Mouse (Mus musculus): ENCODE measurements around the gene Hspbap1. TPM values are rescaled to one million over a fixed set of nuclear protein-coding genes. Genes with fewer than 3 reads are reported as not detected.

The Hspbap1 gene
- 19.7 and 21.9 TPM in 2 replicates for polyA plus RNA-seq (2015; fragmentation: Nextera tagmentation; extraction: Ambion mirVana)

GRCm38 (mm10) chr16:35769878-35770657 lies at the start of gene Hspbap1:
Gene Hspbap1 (plus strand): TSS chr16:35770375.
- Histone ChIP-seq H3K4me3 (replicated peaks) (peak within 1 kb of the TSS; percentile 70), H3K27me3 (no peaks in the 10 kb centered on the region), H3K9me3 (no peaks in the 10 kb centered on the region), H3K27ac (peak within 1 kb of the TSS; percentile 75), H3K4me2 (replicated peaks) (peak within 1 kb of the TSS; percentile 73), H3K9ac (replicated peaks) (peak within 1 kb of the TSS; percentile 89), H3K36me3 (no peaks in the 10 kb centered on the region), H3K4me1 (replicated peaks) (peaks cover 39% of the 10 kb centered on the region)
- under 1% methylated on average over 51 of the region's 51 CpGs for WGBS
- peak; percentile 76 for ATAC-seq

GRCm38 (mm10) chr16:35724561-35724960 lies 45.6 kb upstream of the Hspbap1 start:
- no peak overlapping the region for H3K9ac ChIP-seq (replicated peaks)
- H3K27ac ChIP-seq = no peak overlapping the region
- H3K4me1 ChIP-seq (replicated peaks) = peaks cover 11% of the 10 kb centered on the region
- H3K9me3 ChIP-seq = no peaks in the 10 kb centered on the region
- H3K4me2 ChIP-seq (replicated peaks) = no peak overlapping the region
- peaks cover 16% of the 10 kb centered on the region for H3K36me3 ChIP-seq
- no peak for ATAC-seq
- no peak overlapping the region for H3K4me3 ChIP-seq (replicated peaks)
- H3K27me3 ChIP-seq = no peaks in the 10 kb centered on the region
- 55% methylated on average over 6 of the region's 6 CpGs for WGBS

- H3K36me3 ChIP-seq = peaks cover 16% of the 10 kb centered on the region
- no peak for ATAC-seq
- H3K4me2 ChIP-seq (replicated peaks) = no peak overlapping the region
- 89% methylated on average over 2 of the region's 2 CpGs for WGBS
- H3K27me3 ChIP-seq = no peaks in the 10 kb centered on the region
- H3K4me3 ChIP-seq (replicated peaks) = no peak overlapping the region
- H3K4me1 ChIP-seq (replicated peaks) = peaks cover 11% of the 10 kb centered on the region
- H3K27ac ChIP-seq = no peak overlapping the region
- no peaks in the 10 kb centered on the region for H3K9me3 ChIP-seq
- H3K9ac ChIP-seq (replicated peaks) = no peak overlapping the region
These were observed 43.6 kb upstream of the Hspbap1 start for GRCm38 (mm10) chr16:35726601-35727000.

GRCm38 (mm10) chr16:35729151-35729738 lies 40.9 kb upstream of the Hspbap1 start:
- H3K36me3 ChIP-seq = peaks cover 22% of the 10 kb centered on the region
- ATAC-seq = peak; percentile 96
- H3K27me3 ChIP-seq = no peaks in the 10 kb centered on the region
- no peak overlapping the region for H3K4me2 ChIP-seq (replicated peaks)
- peaks cover 11% of the 10 kb centered on the region for H3K4me1 ChIP-seq (replicated peaks)
- H3K9me3 ChIP-seq = no peaks in the 10 kb centered on the region
- 15% methylated on average over 8 of the region's 8 CpGs for WGBS
- peak overlapping the region; percentile 70 for H3K27ac ChIP-seq
- H3K4me3 ChIP-seq (replicated peaks) = no peak overlapping the region
- H3K9ac ChIP-seq (replicated peaks) = 0 out of 2 replicates have a peak overlapping the region, but pooled peaks have one; percentile 32

- Histone ChIP-seq H3K4me3 (replicated peaks) (no peak overlapping the region), H3K27ac (no peak overlapping the region), H3K36me3 (peaks cover 19% of the 10 kb centered on the region), H3K4me1 (replicated peaks) (peaks cover 11% of the 10 kb centered on the region), H3K9ac (replicated peaks) (no peak overlapping the region), H3K27me3 (no peaks in the 10 kb centered on the region), H3K4me2 (replicated peaks) (no peak overlapping the region), H3K9me3 (no peaks in the 10 kb centered on the region)
- ATAC-seq = no peak
- 77% methylated on average over 7 of the region's 7 CpGs for WGBS
These were observed 38.1 kb upstream of the Hspbap1 start for GRCm38 (mm10) chr16:35732096-35732495.

- Histone ChIP-seq H3K9ac (replicated peaks) (no peak overlapping the region), H3K4me2 (replicated peaks) (no peak overlapping the region), H3K4me3 (replicated peaks) (no peak overlapping the region), H3K27ac (no peak overlapping the region), H3K4me1 (replicated peaks) (peaks cover 14% of the 10 kb centered on the region), H3K27me3 (no peaks in the 10 kb centered on the region), H3K36me3 (peaks cover 11% of the 10 kb centered on the region), H3K9me3 (no peaks in the 10 kb centered on the region)
- 14% methylated on average over 6 of the region's 6 CpGs for WGBS
- ATAC-seq = 0 out of 2 replicates have a peak, but pooled peaks have one; percentile 38
These were observed 36.1 kb upstream of the Hspbap1 start for GRCm38 (mm10) chr16:35734038-35734437.

GRCm38 (mm10) chr16:35738096-35738767 lies 31.9 kb upstream of the Hspbap1 start:
- no peak overlapping the region for H3K4me2 ChIP-seq (replicated peaks)
- H3K36me3 ChIP-seq = no peaks in the 10 kb centered on the region; the same call in 1 of the 2 replicates
- no peaks in the 10 kb centered on the region for H3K9me3 ChIP-seq
- no peak overlapping the region for H3K9ac ChIP-seq (replicated peaks)
- peak; percentile 60; the same call in 1 of the 2 replicates for ATAC-seq
- no peak overlapping the region for H3K27ac ChIP-seq
- 53% methylated on average over 7 of the region's 7 CpGs for WGBS
- H3K4me3 ChIP-seq (replicated peaks) = no peak overlapping the region
- H3K27me3 ChIP-seq = no peaks in the 10 kb centered on the region
- peaks cover 9% of the 10 kb centered on the region for H3K4me1 ChIP-seq (replicated peaks)

- H3K4me3 ChIP-seq (replicated peaks) = no peak overlapping the region
- no peaks in the 10 kb centered on the region for H3K9me3 ChIP-seq
- no peaks in the 10 kb centered on the region for H3K36me3 ChIP-seq
- H3K27me3 ChIP-seq = no peaks in the 10 kb centered on the region
- H3K4me2 ChIP-seq (replicated peaks) = no peak overlapping the region
- no peak for ATAC-seq
- peaks cover 9% of the 10 kb centered on the region for H3K4me1 ChIP-seq (replicated peaks)
- no peak overlapping the region for H3K9ac ChIP-seq (replicated peaks)
- WGBS = 83% methylated on average over 1 of the region's 1 CpGs
- H3K27ac ChIP-seq = no peak overlapping the region
These were observed 30.6 kb upstream of the Hspbap1 start for GRCm38 (mm10) chr16:35739548-35739947.

- Histone ChIP-seq H3K9ac (replicated peaks) (no peak overlapping the region), H3K27me3 (no peaks in the 10 kb centered on the region), H3K4me3 (replicated peaks) (no peak overlapping the region), H3K4me2 (replicated peaks) (no peak overlapping the region), H3K4me1 (replicated peaks) (peaks cover 9% of the 10 kb centered on the region), H3K27ac (no peak overlapping the region), H3K36me3 (no peaks in the 10 kb centered on the region), H3K9me3 (no peaks in the 10 kb centered on the region)
- 85% methylated on average over 12 of the region's 12 CpGs for WGBS
- no peak for ATAC-seq
These were observed 29.8 kb upstream of the Hspbap1 start for GRCm38 (mm10) chr16:35740357-35740756.

- no peak overlapping the region for H3K4me2 ChIP-seq (replicated peaks)
- no peaks in the 10 kb centered on the region for H3K9me3 ChIP-seq
- H3K27me3 ChIP-seq = no peaks in the 10 kb centered on the region
- no peaks in the 10 kb centered on the region for H3K36me3 ChIP-seq
- no peak overlapping the region for H3K4me3 ChIP-seq (replicated peaks)
- H3K9ac ChIP-seq (replicated peaks) = no peak overlapping the region
- H3K27ac ChIP-seq = no peak overlapping the region
- WGBS = 88% methylated on average over 6 of the region's 6 CpGs
- no peak for ATAC-seq
- H3K4me1 ChIP-seq (replicated peaks) = peaks cover 9% of the 10 kb centered on the region
These were observed 29.2 kb upstream of the Hspbap1 start for GRCm38 (mm10) chr16:35740943-35741342.

GRCm38 (mm10) chr16:35741621-35742020 lies 28.6 kb upstream of the Hspbap1 start:
- H3K36me3 ChIP-seq = peaks cover 5% of the 10 kb centered on the region; the same call in 1 of the 2 replicates
- no peak overlapping the region for H3K4me3 ChIP-seq (replicated peaks)
- H3K4me2 ChIP-seq (replicated peaks) = no peak overlapping the region
- WGBS = 95% methylated on average over 5 of the region's 5 CpGs
- peaks cover 9% of the 10 kb centered on the region for H3K4me1 ChIP-seq (replicated peaks)
- ATAC-seq = no peak
- H3K27me3 ChIP-seq = no peaks in the 10 kb centered on the region
- H3K27ac ChIP-seq = no peak overlapping the region
- no peak overlapping the region for H3K9ac ChIP-seq (replicated peaks)
- no peaks in the 10 kb centered on the region for H3K9me3 ChIP-seq
